Mouse (Mus musculus): ENCODE measurements at regions not wholly inside any gene's neighbourhood (a gene's known extent, or its start where the extent isn't known, plus 50 kb on each side); places are given as distances from the start of the nearest gene placed in this dataset.

DNA sequence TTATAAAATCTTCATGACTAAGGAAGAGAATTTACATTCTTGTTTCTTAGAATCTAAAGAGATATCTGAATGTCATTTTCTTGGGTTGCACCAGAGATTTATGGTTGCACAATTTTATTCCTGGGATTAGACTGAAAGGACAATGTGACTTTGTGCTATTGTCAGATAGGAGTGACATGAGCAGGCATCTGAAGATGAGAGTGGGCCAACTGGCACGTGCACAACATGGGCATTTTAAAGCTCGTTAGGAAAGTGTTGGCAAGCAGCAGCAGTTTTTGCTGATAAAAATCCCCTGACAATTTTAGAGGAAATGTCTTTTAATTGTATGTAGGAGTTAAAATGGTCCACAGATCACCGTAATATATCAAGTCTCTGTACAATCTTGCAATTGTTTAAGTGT, 178.9 kb upstream of the Tecrl start:
- DNase-seq: no peak

DNA sequence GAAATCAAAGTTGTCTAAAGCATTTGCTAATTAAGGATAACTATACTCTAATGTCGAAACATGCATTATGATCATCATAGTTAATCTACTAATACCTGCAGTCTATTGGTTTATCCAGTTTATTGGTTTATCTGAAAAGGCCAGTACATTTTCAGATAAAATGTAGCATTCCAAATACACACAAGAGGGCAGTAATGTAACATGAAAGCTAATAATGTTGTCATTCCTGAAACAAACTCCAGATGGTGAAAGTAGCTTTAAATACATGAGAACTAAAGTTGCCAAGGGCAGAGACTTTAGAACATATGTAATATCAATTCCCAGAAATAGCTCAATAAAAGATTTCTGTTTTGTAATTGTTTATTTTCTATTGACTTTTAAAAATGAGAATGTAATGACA, 163.7 kb upstream of the Tecrl start:
- no peak for DNase-seq

DNA sequence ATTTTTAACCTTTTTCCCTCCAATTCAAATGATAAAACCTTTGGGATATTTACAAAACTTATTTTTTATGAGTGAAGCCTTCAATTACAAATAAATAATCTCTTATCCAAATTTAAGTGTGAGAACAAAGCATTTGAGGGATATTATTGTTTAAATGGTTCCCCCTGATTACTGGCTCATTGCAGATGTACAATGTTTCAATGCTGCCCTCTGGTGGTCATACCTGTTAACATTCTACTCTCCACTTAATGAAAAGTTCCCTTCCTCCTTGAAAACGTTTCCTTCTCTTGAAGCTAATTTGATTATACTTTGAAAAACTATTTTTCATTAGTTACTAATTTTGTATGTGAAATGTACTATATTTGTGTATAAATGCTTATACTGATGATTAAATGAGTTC, 129.1 kb upstream of the Tecrl start:
- peak; percentile 23 to 24 for DNase-seq

DNA sequence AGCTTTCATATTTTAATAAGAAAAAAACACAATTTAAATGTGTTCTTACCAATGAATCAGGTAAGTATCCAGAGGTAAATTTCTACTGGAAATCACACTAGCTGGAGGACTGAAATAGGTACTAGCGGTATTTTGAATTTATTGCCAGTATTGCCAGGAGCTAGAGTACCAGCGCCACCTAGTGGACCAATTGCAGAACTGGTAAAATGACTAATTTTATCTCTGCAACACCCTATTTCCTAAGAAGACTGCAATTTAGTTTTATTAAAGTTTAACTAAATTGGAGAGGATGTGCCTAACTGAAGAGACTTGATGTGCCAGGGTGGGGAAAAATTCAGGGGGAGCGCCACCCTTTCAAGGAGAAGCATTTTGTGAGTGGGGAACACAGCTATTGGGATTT, 85.3 kb upstream of the Tecrl start:
- peak; percentile 20 to 60 for DNase-seq

DNA sequence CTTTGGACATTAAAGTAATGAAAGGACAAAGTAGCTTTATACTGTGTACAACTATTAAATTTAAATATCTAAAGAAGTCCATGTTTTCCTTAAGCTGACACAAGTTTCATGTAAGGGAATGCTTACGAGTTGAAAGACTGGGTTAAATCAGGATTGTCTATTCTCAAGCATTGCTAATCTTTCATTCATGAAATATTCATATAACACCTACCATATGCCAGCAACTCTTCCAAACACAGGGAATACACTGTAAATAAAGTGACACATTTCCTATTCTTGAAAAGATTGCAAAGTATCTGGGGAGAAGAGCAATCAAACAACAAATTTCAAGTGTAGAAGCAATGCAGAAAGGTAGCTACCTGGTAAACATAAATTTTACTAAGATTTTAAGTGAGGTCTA, 81.5 kb upstream of the Tecrl start:
- DNase-seq: no peak

DNA sequence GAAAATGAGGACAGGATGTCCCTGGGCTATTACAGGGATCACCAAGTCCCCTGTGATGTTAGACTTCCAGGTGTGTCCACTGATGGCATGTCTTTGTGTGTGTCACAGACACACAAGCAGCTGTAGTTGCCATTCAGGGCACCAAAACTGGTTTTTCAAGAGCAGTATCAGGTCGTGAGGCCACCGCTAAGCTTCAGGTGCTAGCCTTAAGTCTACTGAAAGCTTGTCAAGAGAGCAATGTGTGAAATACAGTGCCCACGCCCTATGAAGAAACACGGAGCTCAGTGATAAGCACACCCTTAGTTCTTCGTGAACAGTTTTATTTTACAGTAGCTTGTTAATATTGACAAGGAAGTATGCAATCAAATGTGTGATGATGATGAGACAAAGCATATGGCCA, 66.7 kb upstream of the Tecrl start:
- no peak for DNase-seq

DNA sequence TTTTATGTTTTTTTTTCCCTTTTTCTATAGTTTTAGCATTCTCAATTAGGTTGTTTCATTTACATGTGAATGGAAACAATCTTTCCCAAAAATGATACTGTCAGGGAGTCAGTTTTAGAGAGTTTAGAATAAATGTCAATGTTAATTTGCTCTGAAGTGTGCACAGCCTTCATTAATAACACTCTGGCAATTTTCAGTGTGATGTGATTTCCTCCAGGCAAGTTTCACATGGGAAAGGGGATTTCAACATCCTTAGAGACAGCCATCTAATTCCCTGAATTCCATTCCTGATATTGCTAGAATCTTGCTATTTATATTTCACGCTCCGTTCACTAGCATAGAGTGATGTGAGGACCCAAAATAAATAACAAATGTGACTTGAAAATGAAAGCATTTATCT, 55.2 kb upstream of the Tecrl start:
- DNase-seq: no peak

DNA sequence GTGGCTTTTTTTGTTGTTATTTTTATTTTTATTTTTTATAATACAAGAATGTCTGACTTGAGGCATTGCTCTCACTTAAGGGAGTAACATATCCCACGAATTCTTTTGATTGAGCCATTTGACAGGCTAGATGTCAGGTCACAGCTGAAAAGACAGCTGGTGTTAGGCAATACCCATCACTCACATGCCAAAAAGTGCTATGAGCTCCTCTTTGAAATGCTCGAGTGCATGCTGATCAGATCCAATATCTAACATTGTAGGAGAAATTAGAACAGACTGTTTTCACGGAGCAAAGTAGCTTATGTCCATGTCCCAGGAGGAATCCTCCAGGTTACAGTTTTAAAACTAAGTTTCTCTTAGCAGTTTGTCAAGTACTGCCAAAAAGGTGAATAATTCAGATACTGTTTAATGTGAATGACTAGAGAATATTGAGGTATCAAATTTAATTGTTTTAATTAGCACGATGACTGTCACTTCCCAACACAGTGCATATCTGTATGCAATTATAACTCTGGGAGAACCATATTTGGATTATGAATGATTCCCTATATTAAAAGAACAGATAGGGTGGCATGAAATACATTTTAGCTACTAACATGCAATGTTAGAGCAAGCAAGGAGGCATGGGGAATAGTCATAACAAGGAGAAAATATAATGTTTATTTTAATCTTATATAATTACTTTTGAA, 50.4 kb upstream of the Tecrl start:
- DNase-seq: no peak
